Mouse (Mus musculus) thymus, postnatal 36 days (tissue): ENCODE measurements around the gene Ganab.
A peak's percentile ranks its signal among the peaks of the same experiment; 100 is the strongest.
"Not testable (repeated sequence)": the region's sequence is repeated elsewhere in the genome, so short reads cannot be mapped to it uniquely, and the experiment has no call there.

Experiments used
- DNase-seq, 2 experiments: peaks; one replicate each; pipeline ENCODE4 v3.0.0; 2022; ENCODE audit warnings: mixed read lengths in 2 of 2

Gene Ganab

DNA sequence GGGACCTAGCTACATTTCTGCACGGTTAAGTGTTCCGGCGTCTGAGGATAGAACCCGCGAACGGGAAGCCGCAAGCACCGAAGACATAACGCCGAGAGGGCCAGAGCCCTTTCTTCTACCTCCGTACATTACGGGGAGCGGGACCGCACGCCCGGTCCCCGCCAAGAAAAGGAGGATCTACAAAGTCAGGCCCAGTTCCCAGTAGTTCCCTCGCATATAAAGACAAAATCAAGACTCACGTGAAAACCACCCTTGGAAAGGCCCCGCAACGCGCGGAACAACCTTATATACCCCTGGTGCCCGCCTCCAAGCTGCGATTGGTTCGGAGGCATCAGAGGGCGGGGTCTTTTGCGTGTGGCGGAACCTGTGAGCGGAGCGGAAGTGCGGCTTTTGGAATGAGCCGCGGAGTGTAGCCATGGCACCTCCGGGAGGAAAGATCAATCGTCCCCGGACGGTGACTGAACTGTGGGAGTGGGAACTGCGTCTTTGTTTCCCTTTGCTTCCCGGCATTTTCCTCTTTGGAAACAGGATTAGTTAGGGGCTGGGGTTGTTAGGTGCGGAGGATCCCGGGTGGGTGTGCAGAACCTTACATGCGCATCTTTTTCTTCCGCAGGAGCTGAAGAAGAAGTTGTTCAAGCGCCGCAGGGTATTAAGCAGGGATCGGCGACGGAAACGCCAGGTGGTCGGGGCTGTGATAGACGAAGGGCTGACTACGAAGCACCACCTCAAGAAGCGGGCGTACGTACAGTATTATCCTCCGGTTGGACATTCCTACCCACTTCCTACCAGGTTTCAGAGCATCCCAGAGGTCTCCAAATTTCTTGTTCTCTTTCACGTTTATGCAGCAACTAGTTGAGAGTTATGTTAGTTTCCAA, 9.1 kb upstream of the Ganab start, which contains the start of the genes 1810009A15Rik and Gm49416:
Gene 1810009A15Rik (plus strand): TSS at position 343 of the 875 bp plus-strand sequence.
Gene Gm49416 (plus strand): TSS at position 416 of the 875 bp plus-strand sequence.
- peak; percentile 94 to 95 for DNase-seq

DNA sequence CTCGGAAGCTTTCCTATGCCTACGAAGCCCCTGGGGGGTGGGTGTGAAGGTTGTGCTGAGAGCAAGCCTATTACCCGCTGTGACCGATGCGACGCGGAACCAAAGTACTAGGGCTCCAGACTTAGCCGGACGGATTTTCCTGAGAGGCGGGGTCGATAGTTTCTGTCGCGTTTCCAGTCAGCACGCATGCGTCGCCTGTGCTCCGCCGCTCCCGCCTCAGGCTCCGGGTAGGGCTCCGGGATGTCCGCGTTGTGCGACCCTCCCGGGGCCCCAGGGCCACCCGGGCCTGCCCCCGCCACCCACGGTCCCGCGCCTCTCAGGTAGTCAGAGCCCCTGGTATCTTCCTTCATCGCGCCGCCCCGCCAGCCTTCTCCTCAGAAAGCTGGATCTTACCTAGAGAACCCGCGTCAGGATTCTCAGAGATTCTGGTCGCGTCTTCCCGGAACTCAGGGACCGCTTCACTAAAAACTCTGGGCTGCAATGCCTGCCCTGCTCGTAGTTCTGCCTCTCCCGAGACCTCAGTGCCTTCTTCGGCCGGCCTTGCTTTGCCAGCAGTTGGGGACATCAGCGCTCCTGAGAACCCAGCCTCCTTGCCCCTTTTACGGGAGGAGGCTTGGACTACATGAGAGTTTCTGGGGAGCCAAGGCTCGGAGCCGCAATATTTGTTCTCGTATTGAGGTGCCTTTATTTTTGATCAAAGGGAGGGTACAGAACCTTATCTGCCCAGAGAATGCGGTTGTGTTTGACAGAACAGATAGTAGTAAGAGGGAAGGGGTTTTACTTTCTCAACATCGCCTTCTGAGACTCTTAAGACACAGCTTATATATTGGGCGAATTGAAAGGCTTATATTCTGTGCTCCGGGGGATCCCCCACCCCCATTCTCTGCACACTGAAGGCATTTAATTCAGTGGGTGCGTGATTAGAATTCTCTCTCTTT, 4.8 kb upstream of the Ganab start, which contains the start of gene Ints5:
Gene Ints5 (plus strand): TSS at position 177 of the 938 bp plus-strand sequence.
- peak; percentile 84 for DNase-seq

DNA sequence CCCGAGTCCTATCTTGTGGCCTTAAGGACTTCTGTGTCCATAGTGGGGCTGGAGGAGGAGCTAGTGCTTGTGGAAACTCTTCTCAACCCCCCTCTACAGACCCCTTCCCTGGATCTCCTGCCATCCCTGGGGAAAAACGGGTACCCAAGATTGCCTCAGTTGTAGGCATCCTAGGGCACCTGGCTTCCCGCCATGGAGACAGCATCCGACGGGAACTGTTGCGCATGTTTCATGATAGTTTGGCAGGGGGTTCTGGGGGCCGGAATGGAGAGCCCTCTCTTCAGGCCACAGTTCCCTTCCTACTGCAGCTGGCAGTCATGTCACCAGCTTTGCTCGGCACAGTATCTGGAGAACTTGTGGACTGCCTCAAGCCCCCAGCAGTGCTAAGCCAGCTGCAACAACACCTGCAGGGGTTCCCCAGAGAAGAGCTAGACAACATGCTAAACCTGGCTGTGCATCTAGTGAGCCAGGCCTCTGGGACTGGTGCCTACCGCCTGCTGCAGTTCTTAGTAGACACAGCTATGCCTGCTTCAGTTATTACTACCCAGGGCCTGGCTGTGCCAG, 2.4 kb upstream of the Ganab start:
- DNase-seq, result no peak

DNA sequence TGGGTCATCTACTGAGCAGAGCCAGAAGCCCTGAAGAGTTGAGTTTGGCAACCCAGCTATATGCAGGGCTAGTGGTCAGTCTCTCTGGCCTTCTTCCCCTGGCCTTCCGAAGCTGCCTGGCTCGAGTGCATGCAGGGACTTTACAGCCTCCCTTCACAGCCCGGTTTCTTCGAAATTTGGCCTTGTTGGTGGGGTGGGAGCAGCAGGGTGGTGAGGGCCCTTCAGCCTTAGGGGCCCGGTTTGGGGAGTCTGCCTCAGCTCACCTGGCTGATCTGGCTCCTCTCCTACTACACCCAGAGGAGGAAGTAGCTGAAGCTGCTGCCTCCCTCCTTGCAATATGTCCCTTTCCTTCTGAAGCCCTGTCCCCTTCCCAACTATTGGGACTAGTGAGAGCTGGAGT, 1.6 kb upstream of the Ganab start:
- not testable (repeated sequence) for DNase-seq

DNA sequence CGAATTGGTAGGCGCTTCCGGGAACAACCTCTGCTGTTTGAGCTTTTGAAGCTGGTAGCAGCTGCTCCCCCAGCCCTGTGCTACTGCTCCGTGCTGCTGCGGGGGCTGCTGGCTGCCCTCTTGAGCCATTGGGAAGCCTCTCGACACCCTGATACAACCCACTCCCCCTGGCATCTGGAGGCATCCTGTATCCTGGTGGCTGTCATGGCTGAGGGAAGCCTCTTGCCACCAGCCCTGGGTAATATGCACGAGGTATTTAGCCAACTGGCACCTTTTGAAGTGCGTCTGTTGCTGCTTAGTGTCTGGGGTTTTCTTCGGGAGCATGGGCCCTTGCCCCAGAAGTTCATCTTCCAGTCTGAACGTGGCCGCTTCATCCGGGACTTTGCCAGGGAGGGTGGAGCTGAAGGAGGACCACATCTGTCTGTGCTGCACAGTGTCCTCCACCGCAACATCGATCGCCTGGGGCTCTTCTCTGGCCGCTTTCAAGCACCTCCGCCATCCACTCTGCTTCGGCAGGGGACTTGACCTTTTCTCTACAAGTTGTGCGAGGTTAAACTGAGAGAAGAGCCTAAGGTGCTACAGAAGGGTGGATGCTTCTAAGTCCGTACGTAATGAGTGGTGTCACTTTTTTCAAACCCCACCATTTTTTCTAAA, 533 bp upstream of the Ganab start:
- peak in 1 of 2 experiments; percentile 38 for DNase-seq

DNA sequence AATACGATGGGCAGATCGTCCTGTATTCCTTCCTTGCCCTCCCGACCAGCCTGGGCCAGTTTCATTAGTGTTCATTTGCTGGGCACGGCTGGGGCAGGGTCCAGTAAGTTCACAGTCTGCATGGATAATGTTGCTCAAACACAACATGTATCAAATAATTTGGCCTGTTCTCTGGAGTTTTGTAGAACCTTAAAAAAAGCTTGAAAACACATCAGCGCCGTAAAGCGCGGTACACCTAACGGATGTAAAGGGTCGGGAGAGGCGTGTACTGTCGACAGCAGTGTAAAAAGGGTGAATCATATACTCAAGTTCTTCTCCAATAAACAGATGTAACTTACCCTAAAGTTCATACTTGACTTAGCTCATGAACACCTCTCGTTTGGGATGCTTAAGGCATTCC, 705 bp downstream of the Ganab start:
- DNase-seq, result no peak

DNA sequence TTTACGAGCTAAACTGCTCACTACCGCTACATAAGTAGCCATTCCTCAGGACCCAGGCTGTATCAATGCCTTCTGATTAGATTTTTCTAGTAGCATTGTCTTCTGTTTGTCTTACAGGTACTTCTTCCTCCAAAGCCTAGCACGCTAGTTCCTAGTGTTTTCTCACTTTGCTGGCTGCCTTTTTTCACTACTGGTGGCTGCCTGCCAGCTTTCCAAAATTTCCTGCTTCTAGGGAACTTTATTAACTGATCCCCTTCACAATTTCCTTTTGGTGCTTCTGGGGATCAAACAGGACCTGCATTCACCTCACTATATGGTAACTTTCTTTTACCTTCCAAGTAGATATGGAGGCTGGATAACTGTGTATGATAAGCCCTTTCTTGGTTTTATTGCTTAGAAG, 1.2 kb downstream of the Ganab start:
- DNase-seq, result no peak

DNA sequence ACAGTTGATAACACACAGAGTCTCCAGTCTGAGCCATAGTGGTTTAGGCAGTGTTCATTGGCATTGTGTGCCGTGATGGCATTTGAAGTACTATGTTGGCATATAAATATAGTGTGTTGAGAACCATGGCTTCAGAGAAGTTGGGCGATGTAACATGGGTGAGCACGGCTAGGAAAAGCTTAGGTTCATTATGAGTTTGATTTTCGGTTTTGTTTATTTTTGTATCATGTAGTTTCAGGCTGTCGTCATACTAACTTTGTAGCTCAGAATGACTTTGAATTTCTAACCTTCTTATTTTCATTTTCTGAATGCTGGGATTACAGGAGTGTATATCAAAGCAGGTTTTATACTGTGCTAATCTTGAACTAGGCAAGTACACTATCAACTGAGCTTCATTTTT, 5.5 kb downstream of the Ganab start:
- no peak for DNase-seq

DNA sequence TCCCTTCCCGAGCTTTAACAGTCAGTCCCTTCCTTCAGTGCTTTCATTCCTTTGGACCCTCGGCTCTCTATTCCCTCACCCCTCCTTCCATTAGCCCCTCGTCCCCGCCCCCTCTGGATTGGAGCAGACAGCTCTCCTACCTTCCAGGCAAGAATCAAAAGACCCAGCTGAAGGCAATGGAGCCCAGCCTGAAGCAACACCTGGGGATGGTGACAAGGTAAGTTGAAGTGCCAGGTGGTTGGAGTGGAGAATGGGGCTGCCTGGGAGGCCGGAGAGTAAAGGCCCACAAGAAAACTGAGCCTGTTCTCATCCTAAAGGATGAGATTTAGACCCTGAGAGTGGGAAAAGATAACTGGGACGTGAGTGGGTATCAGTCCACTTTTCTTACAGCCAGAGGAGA, 10.7 kb downstream of the Ganab start:
- DNase-seq, result no peak

DNA sequence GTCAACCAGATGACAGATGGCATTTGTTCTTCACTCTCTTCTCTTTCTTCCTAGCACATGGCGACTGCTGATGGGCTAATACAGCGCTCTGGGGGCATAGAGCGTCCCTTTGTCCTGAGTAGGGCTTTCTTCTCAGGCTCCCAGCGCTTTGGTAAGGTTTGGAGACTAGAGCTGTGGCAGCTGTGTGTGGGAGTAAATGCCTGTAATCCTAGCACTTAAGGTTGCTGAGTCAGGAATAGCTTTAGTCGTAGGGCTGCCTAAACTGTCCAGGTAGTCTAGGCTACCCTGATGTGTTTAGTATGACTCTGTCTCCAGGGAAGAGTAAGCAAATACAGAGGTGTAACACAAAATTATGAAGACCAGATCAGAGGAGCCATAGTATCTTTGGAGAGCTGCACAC, 13.9 kb downstream of the Ganab start:
- DNase-seq, result no peak

DNA sequence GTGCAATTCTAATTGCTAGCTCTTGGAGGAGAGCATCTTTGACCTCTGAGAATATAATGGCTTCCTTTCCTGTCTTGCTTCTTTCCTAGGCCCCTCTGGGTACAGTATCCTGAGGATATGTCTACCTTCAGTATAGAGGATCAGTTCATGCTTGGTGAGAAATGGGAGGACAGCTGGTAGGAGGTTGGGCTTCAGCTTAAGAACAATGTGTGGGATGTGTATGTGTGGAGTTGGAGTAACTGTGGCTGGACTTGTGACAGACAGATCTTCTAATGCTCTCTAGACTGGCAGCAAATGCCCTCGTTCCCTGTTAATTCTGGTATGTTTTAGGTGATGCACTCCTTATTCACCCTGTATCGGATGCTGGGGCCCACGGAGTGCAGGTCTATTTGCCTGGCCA, 16.3 kb downstream of the Ganab start:
- no peak for DNase-seq

DNA sequence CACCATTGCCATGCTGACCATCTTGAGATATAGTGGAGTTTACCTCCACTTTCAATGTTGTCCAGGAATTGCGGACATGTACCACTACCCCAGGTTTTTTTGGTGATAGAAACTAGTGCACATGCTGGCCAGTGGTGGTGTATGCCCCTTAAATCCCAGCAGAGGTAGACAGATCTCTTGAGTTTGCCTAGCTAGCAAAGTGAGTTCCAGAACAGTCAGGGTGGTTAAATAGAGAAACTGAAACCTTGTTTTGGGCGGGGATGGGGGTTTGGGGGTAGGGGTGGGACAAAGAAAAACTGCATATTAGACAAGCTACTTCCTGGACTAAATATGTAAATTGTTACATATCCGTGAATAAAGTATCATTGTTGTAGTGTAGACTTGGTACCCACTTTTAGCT, 21.1 kb downstream of the Ganab start:
- no peak for DNase-seq

DNA sequence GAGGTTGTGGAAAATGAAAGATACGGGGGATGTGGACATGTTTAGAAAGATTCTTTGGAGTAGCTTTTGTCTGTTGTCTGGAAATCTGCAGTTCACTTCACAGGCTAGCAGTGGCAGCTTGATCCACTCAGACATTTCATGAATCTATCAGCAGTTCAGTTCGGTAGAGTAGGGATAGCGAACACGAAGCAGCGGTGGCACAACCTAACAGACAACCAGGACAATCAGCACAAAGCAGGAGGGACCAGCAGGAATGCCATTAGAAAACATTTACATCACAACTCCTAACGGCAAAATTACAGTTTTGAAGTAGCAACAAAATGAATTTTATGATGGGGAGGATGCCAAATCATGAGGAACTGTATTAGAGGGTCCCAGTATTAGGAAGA, 21.8 kb downstream of the Ganab start:
- no peak for DNase-seq

DNA sequence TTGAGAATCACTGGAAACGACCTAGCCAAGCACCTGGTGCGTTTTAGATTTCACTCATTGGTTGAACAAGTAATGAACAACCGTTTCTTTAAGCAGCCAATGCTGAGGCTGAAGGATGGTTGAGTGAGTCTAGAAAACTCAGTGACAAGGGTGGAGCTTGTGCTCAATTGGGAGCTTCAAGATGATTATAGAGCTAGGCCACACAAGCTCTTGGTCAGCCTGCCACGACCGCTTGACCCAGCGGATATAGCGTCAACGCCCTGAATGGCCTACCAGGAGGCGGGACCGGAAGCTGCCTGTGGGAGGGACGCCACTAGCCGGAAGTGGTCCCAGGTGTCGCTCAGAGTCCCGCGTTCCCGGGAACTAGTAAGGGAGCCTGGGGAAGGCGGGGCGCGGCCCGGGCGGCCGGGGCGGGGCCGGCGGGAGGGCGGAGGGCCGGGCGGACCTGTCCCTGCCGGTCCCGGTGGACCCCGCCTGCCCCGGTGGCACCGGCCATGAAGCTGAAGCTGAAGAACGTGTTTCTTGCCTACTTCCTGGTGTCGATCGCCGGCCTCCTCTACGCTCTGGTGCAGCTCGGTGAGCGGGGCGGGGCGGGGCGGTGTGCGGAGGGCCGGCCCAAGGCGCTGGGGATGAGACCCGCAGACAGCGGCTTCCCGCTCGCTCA, 22.3 kb downstream of the Ganab start, which contains the start of gene B3gat3:
Gene B3gat3 (plus strand): TSS at position 302 of the 664 bp plus-strand sequence.
- DNase-seq, result peak; percentile 82 to 84

DNA sequence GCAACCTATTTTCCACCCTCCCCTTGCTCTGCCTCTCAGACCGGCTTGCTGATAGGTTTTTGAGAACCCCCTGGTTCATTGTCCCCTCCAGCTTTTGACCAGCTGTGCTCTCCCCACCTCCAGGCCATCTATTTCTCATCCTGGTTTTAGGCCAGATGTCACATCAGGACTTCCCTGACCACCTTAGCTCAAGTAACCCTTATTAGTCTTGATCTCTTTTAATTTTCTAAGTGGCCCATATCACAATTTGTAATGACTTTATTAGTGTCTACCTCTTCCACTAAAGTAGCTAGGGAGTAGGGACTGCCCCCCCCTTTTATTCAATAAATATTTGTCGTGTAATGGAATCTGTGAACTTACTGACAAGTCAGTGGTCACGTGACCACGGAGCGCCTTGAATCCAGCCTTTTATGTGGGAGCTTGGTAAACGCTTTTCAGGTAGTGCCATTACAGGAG, 23.0 kb downstream of the Ganab start:
- DNase-seq, result peak in 1 of 2 experiments; percentile 18

DNA sequence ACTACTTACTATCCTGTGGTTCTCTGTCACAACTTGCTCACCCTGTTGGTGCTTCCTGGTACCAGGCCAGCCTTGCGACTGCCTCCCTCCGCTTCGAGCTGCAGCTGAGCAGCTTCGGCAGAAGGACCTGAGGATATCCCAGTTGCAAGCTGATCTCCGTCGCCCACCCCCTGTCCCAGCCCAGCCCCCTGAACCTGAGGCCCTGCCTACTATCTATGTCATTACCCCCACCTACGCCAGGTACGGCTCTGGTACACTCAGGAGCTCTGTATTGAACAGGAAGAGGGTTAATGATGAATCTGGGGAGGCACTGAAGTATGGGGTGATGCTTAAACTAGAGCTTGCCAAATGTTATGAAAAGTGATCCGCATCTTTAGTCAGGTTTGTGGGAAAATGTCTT, 23.9 kb downstream of the Ganab start:
- peak in 1 of 2 experiments; percentile 14 for DNase-seq

DNA sequence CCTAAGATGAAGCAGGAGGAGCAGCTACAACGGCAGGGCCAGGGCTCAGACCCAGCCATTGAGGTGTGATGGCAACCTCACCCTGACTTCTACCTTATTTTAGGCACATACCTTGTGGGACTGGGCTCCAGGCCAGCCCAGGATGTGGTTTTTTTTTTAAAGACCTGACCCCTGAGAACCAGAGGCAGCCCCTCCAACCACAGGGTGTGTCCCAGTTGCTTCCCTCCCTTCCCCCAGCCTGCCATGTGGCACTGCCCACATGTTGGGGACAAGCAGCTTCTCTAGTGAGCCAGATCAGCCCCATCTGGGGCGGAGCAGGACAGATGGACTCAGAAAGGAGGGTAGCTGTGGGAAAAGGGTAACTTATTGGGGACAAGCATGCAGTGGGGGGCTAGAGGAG, 28.9 kb downstream of the Ganab start:
- DNase-seq, result no peak

DNA sequence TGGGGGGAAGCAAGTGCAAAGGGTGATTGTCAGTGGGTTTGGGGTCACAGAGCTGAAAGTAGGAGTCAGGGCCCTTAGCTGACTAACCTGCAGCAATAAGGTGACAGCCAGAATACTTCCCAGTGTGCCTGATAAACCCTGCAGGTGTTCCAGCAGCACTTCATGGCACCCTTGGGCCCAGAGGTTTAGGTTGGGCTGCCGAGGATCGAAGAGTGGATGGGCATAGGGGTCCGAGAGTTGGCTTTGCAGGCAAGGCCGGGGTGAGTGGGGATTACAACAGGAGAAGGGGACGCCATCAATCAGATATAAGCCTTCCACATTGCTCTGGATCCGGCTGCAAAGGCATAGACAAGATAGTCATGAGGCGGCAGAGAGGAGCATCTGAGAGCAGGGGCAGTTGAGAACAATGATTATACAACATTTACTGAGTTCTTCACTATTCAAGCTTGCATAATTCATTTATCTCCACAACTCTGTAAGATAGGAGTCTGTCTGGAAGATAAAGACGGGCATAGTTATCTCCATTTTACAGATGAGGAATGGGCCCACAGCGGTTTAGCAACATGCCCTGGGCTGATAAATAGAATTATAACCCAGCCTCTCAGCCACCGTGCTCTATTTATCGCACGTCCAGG, 30.1 kb downstream of the Ganab start:
- DNase-seq, result no peak

DNA sequence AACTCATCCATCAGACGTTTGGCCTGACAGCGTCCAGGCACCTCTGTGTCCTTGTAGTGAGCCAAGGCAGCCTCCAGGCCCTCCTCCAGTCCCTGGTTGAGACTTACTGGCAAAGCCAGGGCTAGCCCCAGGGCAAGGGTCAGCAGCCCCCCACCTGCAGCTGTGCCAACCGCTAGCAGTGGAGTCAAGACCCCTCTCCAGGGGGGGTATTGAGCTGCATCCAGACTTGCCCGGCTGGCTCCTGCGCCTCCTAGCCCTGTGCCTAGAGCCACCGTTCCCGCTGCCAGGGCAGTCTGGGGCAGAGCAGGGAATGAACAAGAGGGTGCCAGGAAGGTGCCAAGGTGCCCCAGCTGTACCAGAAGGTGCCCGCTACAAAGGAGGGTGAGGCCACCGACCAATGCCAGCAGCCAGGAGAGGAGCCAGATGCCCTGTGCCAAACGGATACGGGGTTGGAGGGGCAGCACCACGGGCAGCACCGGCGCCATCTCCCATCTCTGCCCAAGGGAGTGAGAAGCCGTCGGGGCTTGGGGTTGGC, 30.9 kb downstream of the Ganab start:
- no peak for DNase-seq

DNA sequence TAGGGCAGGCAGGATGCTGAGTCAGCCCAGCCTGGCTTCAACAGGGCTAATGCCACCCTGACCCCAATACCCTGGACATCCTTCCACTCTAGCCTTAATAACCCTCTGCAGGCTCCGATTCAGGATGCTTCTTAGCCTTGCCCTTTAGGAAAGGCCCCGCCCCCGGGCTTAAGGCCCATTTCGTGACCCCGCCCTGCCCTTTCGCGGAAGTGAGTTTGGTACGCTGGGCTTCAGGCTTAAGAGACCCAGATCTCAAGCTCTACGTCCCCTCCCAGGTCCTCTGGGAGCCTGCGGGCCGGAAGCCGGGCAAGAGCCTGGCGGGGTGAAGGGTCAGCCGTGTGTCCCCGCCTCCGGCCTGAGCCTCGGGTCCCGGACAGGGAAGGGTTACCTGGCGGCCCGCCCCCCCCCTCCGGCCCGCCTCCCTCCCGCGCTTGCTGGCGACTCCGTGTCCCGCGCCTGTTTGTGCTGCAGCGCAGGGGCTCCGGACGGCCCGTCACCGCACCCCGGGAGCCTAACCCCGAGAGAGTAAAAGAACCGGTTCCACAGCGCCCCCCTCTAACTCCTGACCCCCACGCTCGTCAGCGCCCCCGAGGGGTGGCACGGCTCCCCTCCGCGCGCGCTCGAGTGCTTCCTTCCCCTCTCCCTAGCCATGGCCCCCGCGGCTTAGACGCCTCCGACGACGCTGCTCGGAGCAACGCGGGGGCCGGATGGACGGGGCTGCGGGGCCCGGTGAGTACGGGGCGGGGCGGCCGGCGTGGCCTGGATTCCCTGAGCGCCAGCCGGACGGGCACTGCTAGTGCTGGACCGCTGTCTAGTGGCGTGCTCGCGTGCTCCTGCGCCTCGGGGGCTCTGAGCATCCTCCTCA, 31.6 kb downstream of the Ganab start, which contains the start of the genes Rom1 and Eml3:
Gene Rom1 (minus strand): TSS at position 133 of the 865 bp plus-strand sequence.
Gene Eml3 (plus strand): TSS at position 329 of the 865 bp plus-strand sequence.
- DNase-seq, result peak; percentile 89
